Mouse (Mus musculus) spleen, postnatal 10 days (tissue): ENCODE measurements around the gene Mtfr2.
A peak's percentile ranks its signal among the peaks of the same experiment; 100 is the strongest.

ENCODE experiments used
- DNase-seq, 2 experiments: peaks; one replicate each; pipeline ENCODE4 v3.0.0; 2021 to 2022; ENCODE audit warnings: low spot score in 2 of 2

The Mtfr2 gene

DNA sequence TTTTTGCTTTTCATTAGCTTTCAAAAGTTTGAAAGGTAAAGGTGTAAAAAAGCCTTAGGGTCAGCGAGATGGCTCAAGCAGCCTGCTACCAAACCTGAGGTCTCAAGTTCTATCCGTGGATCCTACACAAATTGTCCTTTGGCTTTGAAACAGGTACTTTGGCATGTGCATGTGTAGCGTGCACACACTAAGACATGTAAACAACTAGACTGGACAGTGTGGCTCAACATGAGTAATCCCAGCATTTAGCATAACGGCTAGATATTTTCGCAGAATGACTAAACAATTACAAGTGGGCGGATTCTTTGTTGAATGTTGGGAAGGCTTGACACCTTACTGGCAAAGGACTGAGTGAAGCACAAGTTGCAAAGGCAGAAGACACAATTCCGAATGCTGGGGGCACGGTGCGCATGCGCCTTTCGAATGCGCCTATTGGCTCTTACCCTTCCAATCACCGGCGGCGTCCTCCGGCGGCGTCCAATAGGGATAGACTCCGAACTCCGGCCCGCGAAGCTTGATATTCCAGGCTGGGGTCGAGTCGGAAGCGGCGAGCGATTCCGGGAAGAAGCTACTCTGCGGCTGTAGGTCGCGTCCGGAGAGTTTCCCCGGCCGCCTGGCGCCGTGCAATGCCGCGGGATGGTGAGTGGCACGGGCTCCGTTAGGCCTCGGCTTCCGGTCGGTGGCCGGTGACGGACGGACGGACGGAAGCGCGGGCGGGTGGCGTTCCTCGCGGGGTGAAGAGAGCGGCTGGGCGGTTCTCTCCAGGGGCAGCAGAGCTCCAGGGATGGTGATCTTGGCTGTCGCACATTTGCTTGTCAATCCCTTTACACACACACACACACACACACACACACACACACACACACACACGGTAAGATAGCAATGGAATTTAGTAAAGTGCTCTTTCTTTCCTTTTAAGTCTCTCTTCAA, at the start of gene Mtfr2:
Mtfr2 (plus strand) TSS at position 486 of the 930 bp plus-strand sequence.
- DNase-seq = peak; percentile 89 to 95

DNA sequence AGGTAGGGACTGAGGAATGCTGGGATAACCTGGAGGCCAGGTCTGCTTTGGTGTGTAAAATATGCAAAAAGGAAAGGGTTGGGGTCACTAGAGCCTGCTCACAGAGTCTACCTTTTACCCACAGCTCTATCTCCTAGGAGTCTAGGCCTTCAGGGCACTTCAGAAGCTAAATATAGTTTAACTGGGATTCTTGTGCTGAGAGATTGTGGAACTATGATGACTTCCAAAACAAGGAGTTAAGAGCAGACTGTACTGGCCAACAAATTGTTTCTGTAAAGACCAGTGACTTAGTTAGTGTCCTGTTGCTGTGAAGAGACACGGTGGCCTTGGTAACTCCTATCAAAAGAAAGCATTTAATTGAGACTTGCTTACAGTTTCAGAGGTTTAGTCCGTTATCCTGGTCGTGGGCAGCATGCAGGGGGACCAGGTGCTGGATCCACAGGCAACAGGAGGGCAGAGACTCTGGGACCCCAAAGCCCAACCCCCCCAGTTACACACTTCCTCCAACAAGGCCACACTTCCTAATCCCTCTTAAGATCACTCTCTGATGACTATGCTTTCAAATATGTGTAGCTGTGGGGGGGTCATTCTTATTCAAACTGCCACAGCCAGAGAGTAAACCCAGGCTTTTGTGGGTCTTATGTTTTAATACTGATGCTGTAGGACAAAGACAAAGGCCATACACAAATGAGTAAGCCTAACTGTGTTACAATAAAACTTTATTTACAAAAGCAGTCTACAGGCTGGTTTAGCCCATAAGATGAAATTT, 49.2 kb upstream of the Mtfr2 start:
- no peak for DNase-seq

DNA sequence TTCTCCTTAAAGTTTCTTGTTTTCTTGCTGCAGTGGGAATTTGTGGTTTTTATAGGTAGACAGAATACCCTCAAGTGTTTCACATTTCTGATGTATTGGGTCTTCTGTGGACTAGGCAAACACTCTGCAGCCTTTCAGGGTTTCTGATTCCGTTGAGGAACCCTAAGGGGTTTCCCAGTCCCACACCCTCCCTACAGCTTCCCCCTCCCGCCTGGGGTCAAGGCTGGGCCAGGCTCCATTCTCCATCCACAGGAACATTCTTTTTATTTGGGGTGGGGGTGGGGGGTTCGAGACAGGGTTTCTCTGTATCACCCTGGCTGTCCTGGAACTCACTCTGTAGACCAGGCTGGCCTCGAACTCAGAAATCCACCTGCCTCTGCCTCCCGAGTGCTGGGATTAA, 48.5 kb upstream of the Mtfr2 start:
- no peak for DNase-seq

DNA sequence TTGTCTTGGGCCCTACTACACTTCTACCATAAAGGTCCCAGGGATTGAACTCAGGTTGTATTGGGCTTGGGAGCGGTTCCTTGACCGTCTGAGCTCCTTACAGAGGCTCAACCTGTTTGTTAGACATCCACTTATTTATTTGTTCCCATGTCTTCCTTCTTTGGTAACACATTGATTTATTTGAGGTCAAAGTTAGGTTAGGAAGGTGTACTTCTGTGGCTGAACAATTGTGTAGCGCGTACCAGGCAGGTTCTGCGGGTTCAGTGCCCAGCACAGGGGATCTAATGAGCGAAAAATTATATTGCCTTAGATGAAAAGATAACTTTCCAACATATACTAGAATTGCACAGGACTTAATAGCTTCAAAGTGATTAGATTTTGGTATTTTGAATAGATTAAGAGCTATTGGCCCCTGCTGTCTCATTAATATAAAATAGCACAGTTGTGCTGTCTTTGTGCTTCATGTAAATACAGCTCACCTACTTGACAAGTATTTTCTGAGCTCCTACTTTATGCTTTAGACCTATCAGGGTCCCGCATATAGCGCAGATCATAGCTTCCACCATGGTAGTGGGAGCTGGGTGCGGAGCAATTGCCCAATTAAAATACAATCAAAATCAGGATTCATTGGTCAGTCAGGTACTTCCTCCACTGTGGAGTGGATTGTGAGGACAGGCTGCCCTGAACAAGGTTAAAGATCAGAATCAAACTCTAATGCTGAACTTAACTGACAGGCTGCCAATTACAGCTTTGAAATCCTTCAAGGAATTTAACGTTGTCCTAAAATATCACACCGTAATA, 36.4 kb upstream of the Mtfr2 start:
- DNase-seq = peak in 1 of 2 experiments; percentile 26

DNA sequence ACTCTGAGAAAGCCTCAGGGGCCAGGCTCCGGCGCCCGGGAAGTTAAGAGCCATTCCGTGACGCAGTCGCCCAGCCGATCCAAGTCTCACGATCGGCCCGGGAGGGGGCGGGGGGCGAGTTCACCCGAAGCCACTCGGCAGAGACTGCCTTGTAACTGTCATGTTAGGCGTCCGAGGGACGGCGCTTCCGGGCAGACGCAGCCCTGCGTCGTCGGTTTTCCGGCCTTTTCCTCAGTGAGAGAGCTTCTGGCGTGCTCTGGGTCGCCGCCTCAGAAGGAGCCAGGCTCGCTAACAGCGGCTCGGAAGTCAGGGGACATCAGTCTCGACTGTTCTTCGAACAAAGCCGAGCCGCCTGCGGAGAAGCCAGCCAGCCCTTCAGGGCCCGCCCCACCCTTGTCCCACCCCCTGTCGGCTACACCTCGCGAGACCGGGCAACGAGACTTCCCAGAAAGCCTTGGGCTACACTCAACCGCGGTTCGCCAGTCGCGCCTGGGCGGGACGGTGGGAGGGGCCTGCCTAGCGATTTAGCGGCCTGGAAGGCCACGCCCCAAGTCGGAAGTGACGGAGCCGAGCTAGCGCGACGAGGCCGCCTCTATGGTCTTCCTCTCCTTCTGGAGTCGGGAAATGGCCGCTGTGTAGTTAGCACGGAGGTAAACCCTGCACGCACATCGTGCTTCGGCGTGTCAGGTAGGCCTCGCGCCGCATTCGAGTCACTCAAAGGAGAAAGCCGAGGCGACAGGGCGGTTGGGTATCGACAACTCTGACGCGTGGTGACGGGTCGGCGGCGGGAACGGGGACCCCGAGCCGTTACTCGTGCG, 35.4 kb upstream of the Mtfr2 start, which contains the start of gene Bclaf1:
Bclaf1 (plus strand) TSS at position 552 of the 818 bp plus-strand sequence.
- peak; percentile 99 to 100 for DNase-seq

DNA sequence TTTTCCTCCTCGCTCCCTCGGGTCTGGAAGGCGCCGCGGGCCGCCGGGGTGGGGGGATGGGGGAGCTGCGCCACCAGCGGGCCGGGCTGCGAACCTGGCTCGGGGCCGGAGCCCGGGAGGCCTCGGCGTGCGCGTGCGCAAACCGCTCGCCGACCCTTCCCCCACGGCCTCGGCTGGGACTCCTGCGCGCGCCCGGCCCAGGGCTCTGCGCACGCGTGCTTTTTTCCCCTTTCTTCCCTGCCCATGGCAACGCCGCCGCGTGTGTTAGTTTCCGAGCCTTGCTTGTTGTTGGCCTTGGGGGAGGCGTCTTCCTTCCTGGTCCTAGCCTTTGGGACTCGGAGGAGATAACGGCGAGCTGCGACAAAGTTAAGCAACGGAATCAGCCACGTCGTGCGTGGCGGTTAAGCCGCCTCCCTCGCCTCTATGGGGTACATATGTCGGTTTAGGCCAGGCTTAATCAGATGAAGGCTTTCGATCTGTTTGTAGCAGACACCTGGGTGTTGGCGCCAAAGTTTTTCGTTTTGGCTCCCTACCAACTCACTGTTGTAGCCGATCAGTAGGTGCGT, 34.8 kb upstream of the Mtfr2 start:
- DNase-seq = peak; percentile 78 to 88

DNA sequence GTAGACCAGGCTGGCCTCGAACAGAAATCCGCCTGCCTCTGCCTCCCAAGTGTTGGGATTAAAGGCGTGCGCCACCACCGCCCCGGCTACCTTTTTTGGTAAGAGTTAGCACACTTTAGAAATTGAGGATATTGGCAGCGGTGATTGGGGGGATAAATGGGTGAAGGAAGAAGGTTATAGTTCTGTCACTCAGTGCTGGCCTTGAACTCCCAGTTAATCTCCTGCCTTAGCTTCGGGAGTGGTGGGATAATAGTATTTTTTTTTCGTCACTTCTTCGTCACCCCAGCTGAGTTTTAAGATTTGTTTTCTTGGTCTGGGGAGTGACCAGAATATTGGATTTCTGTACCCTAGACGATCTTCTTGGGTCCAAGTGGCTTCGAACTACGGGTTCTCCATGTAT, 34.1 kb upstream of the Mtfr2 start:
- DNase-seq = no peak

DNA sequence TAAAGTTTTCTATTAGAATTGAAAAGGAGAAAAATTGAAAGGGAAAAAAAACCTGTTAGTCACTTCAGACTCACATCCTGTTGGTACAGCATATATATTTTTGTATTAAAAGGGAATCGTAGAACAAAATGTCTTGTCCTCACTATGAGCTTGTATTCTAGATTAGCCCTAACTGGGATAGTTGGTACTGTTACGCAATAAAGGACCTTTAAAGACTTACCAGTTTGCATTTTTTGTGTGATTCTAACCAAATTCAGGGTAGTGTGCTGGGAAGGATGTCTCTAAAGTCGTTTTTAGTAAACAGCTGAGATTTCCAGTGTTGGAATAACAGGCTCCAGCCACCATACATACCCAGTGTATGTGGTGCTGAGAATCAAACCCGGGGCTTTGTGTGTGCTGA, 33.6 kb upstream of the Mtfr2 start:
- DNase-seq = no peak

DNA sequence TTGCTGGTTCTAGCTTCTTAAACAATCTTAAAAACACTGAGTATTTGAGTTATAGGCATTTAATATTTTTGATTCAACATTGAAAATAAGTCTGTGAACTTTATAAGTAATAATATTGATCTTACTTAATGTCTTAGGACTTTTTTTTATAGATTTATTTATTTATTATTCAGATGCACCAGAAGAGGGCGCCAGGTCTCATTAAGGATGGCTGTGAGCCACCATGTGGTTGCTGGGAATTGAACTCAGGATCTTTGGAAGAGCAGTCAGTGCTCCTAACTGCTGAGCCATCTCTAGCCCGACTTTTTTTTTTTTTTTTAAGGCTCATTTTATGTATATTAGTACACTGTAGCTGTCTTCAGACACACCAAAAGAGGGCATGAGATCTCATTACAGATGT, 32.8 kb upstream of the Mtfr2 start:
- peak in 1 of 2 experiments; percentile 60 for DNase-seq

DNA sequence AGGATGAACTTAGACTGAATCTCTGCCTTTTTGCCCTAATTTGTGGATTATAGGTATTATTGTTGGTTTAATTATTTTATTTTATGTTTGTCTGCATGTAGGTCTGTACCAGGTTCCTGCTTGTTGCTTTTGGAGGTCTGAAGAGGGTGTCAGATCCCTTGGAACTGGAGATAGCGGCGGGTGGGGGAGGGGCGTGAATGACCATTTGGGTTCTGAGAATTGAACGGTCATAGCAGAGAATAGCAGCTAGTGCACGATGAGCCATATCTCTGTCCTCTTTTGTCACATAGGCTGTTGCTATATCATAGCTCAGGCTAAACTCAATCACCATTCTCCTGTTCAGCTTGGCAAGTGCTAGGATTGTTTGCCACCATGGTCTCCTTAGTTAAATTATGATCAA, 30.1 kb upstream of the Mtfr2 start:
- no peak for DNase-seq

DNA sequence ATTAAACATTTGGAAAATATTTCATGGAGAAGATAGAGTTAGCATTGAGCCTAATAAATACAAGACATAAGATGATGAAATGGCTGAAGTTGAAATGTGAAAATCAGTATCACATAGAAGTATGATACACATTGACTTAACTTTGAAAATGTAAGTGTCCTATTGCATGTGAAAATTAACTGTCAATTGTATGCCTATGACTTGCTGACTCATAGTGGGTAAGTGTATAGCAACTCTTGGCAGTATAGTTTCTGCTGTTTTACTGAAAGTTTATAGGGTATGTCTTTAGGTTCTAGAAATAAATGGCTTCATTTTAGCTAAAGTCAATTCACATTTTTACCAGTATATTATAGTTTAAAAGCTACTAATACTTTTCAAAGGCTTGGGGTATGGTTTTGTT, 21.3 kb upstream of the Mtfr2 start:
- no peak for DNase-seq

DNA sequence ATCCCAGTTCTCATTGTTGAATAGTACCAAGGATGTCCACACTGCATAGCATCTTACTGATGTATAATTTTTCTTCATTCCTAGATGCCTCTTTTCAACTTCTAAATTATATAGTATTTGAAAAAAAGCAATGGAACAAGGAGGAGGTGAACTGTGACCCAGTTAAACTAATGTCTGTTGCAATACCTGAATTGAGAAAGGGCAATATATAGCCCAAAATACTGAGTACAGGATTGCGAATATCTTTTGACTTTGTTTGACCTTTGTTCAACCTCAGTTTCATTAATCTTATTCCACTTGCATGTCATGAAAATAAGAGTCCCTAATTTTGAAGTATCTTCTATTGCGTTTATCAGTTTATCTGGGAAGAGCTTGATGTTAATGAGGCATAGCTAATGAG, 16.3 kb upstream of the Mtfr2 start:
- no peak for DNase-seq

DNA sequence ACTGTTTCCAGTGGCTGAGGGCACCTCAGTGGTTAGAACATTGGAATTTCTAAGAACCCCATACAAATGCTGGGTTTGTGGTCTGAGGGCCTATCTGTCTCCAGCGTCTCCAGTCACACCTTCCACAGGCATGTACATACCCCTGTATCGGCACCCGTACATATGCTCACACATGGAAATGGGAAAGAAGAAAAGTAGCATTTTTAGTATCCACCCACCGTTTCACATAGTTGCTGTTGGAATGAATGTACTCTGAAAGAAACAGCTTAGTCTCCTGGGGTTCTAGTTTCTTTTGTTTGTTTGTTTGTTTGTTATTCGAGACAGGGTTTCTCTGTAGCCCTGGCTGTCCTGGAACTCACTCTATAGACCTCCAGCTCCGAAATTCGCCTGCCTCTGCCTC, 9.7 kb upstream of the Mtfr2 start:
- DNase-seq = no peak

DNA sequence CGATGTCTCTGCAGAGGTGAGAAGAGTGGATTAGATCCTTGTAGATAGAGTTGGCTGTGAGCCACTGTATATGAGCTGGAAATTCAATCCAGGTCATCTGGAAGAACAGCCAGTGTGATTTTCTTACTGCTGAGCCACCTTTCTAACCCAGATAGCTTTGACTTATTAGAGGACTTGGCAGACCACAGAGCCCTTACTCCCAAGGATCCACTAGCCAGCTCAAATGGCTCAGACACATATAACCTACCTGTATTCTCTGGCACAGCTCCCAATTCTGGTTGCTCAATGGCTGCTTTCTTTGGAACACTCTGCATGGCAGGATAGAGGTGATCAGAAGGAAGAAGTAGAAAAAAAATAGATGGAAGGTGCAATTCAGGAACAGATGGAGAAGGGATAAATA, 1.8 kb upstream of the Mtfr2 start:
- no peak for DNase-seq

DNA sequence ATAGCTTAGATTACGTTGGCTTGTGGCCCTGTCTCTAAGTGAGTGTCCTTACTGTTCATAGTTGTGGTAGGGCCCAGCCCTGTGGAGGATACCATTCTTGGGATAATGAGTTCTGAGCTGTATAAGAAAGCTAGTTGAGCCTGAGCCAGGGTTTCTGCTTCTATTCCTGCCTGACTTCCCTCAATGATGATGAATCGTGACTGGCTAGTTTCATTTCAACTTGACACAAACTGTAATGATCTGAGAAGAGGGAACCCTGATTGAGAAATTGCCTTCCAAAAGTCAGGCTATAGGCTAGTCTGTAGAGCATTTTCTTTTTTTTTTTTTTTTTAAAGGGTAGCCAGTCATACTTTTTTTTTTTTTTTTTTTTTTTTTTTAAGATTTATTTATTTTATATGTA, 1.3 kb downstream of the Mtfr2 start:
- DNase-seq = no peak

DNA sequence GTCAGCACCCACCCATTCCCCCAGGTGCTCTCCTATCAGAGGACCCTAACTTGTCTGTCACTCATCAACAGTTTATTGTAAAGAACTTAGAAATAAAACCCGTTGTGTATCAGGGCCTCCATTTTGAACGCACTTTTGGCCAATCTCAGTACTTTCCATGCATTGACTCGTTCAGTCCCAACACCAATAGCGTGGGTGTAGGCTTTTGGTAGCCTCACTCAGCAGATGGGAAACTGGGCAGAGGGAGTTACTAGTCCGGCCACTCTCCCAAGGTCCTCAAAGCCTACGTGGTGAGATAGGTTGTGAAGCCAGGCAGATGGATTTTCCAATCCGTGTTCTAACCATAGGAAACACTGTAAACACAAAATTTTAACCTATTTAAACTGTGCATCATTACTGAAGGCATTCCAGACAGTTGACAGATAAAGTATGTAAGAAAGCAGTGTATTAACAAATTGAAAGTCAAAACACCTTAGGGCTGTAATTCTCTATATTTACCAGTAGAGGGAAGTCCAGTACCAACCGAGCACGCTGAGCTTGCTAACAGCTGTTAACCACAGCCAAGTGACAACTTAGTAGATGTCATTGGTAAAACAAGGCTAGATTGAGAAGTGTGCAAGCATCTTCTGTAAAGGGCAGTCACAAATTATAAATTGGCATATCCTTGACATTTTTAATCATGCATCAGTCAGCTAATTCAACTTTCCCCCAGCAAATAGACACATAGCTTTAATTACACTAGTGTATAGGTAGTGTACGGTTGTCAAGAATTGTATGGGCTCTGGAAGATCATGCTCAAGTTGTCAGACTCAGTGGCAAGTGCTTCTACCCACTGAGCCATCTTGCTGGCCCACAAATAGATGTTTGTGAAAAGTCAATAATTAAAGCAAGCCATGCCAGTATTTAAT, 14.2 kb downstream of the Mtfr2 start:
- DNase-seq = no peak

DNA sequence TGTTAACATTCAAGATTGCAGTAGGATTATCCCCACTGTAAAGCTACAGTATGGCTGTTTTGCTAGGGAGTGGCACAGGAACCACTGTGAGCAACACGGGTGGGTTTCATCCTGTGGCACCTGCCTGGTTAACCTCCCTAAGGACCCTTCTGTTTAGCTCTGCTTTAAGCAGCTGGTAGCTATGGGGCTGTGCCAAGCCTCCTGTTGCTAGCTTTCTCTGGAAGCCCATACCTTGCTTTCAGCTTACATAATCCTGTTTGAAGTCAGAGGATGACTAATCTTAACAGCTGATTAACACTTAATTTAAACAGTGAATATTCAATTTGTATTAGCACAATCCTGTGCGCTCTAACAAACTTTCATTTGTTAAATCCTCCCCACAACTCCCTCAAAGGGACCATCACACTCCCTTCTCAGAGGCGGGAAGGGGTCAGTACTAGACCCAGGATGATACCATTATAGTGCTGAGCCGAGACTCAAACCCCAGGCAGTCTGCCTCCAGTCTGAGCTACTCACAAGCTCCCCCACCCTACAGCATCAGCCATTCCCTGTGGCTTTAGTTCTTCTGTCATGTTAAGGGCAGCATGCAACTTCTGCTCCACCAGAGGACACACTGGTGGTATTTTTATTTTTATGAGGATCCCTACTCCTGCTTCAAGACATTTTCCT, 15.0 kb downstream of the Mtfr2 start:
- DNase-seq = no peak

DNA sequence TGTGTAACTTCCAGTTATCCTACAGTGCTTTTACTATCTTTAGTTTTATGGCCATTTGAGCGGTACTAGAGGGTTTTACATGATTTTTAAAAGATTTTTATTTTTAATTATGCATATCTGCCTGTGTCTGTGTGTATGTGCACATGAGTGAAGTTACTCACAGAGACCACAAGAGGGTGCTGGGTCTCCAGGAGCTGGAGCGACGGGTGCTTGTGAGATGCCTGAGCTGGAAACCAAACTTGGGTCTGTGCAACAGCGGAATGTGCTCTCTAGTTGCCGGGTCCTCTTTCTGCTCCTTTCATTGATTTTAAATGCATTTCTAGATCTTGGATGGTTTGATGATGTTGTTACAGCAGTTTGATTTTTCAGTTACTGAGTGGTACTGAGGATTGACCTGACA, 24.5 kb downstream of the Mtfr2 start:
- DNase-seq = no peak

DNA sequence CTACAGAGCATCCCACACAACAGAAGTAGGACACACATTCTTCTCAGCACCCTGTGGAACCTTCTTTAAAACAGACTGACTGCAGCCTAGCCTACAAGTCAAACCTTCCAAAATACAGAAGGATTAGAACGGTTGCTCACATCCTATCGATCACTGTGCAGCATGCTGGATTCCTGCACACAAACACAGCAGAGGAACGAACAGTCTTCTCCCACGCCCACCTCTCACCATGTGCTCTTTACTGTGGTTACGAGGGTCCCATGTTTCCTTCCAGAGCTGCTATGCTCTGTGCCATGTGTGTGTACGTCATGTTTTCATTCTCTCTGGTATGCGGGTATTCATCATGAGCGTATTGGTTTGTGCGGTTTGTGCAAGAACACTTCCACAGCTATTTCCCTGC, 30.1 kb downstream of the Mtfr2 start:
- DNase-seq = no peak
